Mouse (Mus musculus): Measurements from ENCODE around the gene Tctn1. TPM values are rescaled to one million over a fixed set of nuclear protein-coding genes. Genes with fewer than 3 reads are reported as not detected.

Tctn1 gene
- total RNA-seq (2014; fragmentation: Nextera tagmentation) (7.6 and 10.4 TPM in 2 replicates), total RNA-seq (2017) (2.5 and 4.2 TPM in 2 replicates)

GRCm38 (mm10) chr5:122263933-122264905 is at the start of gene Tctn1:
Tctn1 (minus strand) TSS chr5:122264460.
- peak; percentile 92 for ATAC-seq (replicated peaks; ENCODE audit: low FRiP score, low TSS enrichment, poor library complexity, severe bottlenecking)

GRCm38 (mm10) chr5:122312942-122313684 is 48.9 kb upstream of the Tctn1 start:
- ATAC-seq (replicated peaks; ENCODE audit: low FRiP score, low TSS enrichment, poor library complexity, severe bottlenecking) = no peak

GRCm38 (mm10) chr5:122312346-122312745 is 48.1 kb upstream of the Tctn1 start:
- ATAC-seq (replicated peaks; ENCODE audit: low FRiP score, low TSS enrichment, poor library complexity, severe bottlenecking) = no peak

GRCm38 (mm10) chr5:122311692-122312091 is 47.4 kb upstream of the Tctn1 start:
- ATAC-seq (replicated peaks; ENCODE audit: low FRiP score, low TSS enrichment, poor library complexity, severe bottlenecking) = no peak

GRCm38 (mm10) chr5:122310699-122311098 is 46.4 kb upstream of the Tctn1 start:
- ATAC-seq (replicated peaks; ENCODE audit: low FRiP score, low TSS enrichment, poor library complexity, severe bottlenecking) = no peak

- ATAC-seq (replicated peaks; ENCODE audit: low FRiP score, low TSS enrichment, poor library complexity, severe bottlenecking) = no peak
These were observed 42.3 kb upstream of the Tctn1 start for GRCm38 (mm10) chr5:122306536-122306935.

- ATAC-seq (replicated peaks; ENCODE audit: low FRiP score, low TSS enrichment, poor library complexity, severe bottlenecking) = no peak
These were observed 41.2 kb upstream of the Tctn1 start for GRCm38 (mm10) chr5:122305472-122305871.

GRCm38 (mm10) chr5:122304541-122304940 is 40.3 kb upstream of the Tctn1 start:
- ATAC-seq (replicated peaks; ENCODE audit: low FRiP score, low TSS enrichment, poor library complexity, severe bottlenecking) = no peak

GRCm38 (mm10) chr5:122303937-122304336 is 39.7 kb upstream of the Tctn1 start:
- ATAC-seq (replicated peaks; ENCODE audit: low FRiP score, low TSS enrichment, poor library complexity, severe bottlenecking) = no peak

- peak; percentile 78 for ATAC-seq (replicated peaks; ENCODE audit: low FRiP score, low TSS enrichment, poor library complexity, severe bottlenecking)
These were observed 38.8 kb upstream of the Tctn1 start for GRCm38 (mm10) chr5:122302810-122303745.

- ATAC-seq (replicated peaks; ENCODE audit: low FRiP score, low TSS enrichment, poor library complexity, severe bottlenecking) = no peak
These were observed 35.8 kb upstream of the Tctn1 start for GRCm38 (mm10) chr5:122300071-122300518.

- no peak for ATAC-seq (replicated peaks; ENCODE audit: low FRiP score, low TSS enrichment, poor library complexity, severe bottlenecking)
These were observed 31.1 kb upstream of the Tctn1 start for GRCm38 (mm10) chr5:122295113-122295935.

GRCm38 (mm10) chr5:122294219-122294735 is 30.0 kb upstream of the Tctn1 start:
- ATAC-seq (replicated peaks; ENCODE audit: low FRiP score, low TSS enrichment, poor library complexity, severe bottlenecking) = no peak

GRCm38 (mm10) chr5:122293131-122293530 is 28.9 kb upstream of the Tctn1 start:
- no peak for ATAC-seq (replicated peaks; ENCODE audit: low FRiP score, low TSS enrichment, poor library complexity, severe bottlenecking)

- ATAC-seq (replicated peaks; ENCODE audit: low FRiP score, low TSS enrichment, poor library complexity, severe bottlenecking) = no peak
These were observed 27.5 kb upstream of the Tctn1 start for GRCm38 (mm10) chr5:122291553-122292339.

- peak; percentile 78 for ATAC-seq (replicated peaks; ENCODE audit: low FRiP score, low TSS enrichment, poor library complexity, severe bottlenecking)
These were observed 26.9 kb upstream of the Tctn1 start for GRCm38 (mm10) chr5:122291149-122291548.

GRCm38 (mm10) chr5:122288147-122288811 is 24.0 kb upstream of the Tctn1 start:
- no peak for ATAC-seq (replicated peaks; ENCODE audit: low FRiP score, low TSS enrichment, poor library complexity, severe bottlenecking)

All from megakaryocyte-erythroid progenitor cell, adult 5-6 weeks (primary cell).